Mouse (Mus musculus) stomach, postnatal 0 days (tissue): ENCODE measurements around the gene Cpxm2.

Source experiments
- CTCF ChIP-seq: IDR thresholded peaks from 2 replicates; pipeline ENCODE4 v1.5.1; 2016; ENCODE audit warnings: antibody characterized with exemption, low read depth, mild to moderate bottlenecking, moderate library complexity
- EP300 ChIP-seq: optimal IDR thresholded peaks from 2 replicates; pipeline ENCODE3; 2016; ENCODE audit warnings: antibody characterized with exemption

GRCm38 (mm10) chr7:132181042-132181441 is 26.5 kb upstream of the Cpxm2 start:
- TF ChIP-seq CTCF = no peak
- TF ChIP-seq EP300 = no peak
